In genomic region chr10:89595935-89596334, GRCm38 (mm10) we compare ENCODE assay signal across 22 mouse cellular contexts. TPM values are rescaled to one million over a fixed set of nuclear protein-coding genes. Genes with fewer than 3 reads are reported as not detected.
"Had no signal": no experiment of that assay in that cellular context is flagged by ENCODE, and none has a peak within 500 bp of the region (broad histone marks: within the 10 kb centered on the region; RNA-seq: fewer than 3 reads in every experiment).

No protein-coding gene starts in this region.

- DNase-seq: lung, adult 18-20 months; lung, postnatal 14 days; lung, postnatal 36 days; right cerebral cortex, adult 18-20 months; right cerebral cortex, postnatal 25 days; right cerebral cortex, postnatal 4 days; thymus, adult 2 months; thymus, postnatal 25 days; thymus, postnatal 4 days had no signal

- H3K9ac ChIP-seq: lung, embryonic 15.5 days; midbrain, embryonic 13.5 days; midbrain, embryonic 15.5 days; neural tube, embryonic 12.5 days; stomach, embryonic 15.5 days had no signal

- H3K4me1 ChIP-seq: lung, embryonic 15.5 days; neural tube, embryonic 12.5 days; stomach, embryonic 15.5 days had no signal

- H3K36me3 ChIP-seq: lung, embryonic 15.5 days; midbrain, embryonic 13.5 days; midbrain, embryonic 15.5 days; neural tube, embryonic 12.5 days; stomach, embryonic 15.5 days had no signal

- H3K9me3 ChIP-seq: lung, embryonic 15.5 days; megakaryocyte, embryonic 14.5 days; midbrain, embryonic 13.5 days; midbrain, embryonic 15.5 days; neural tube, embryonic 12.5 days; stomach, embryonic 15.5 days had no signal

- H3K27ac ChIP-seq: lung, embryonic 15.5 days; macrophage; midbrain, embryonic 13.5 days; midbrain, embryonic 15.5 days; neural tube, embryonic 12.5 days; stomach, embryonic 15.5 days; stomach, postnatal 0 days had no signal

- ATAC-seq: lung, postnatal 0 days; midbrain, embryonic 13.5 days; midbrain, embryonic 15.5 days had no signal

- H3K4me3 ChIP-seq: lung, embryonic 15.5 days; megakaryocyte, embryonic 14.5 days; midbrain, embryonic 13.5 days; midbrain, embryonic 15.5 days; neural tube, embryonic 12.5 days; stomach, embryonic 15.5 days had no signal

- H3K27me3 ChIP-seq: lung, embryonic 15.5 days; megakaryocyte, embryonic 14.5 days; midbrain, embryonic 13.5 days; midbrain, embryonic 15.5 days; neural tube, embryonic 12.5 days; stomach, embryonic 15.5 days had no signal

- H3K4me2 ChIP-seq: lung, embryonic 15.5 days; midbrain, embryonic 11.5 days; midbrain, embryonic 13.5 days; midbrain, embryonic 15.5 days; neural tube, embryonic 12.5 days; stomach, embryonic 15.5 days had no signal

RNA-seq across cellular contexts. Expression of gene Slc17a8, which starts 25.1 kb away (rescaled TPM):
- total RNA-seq: megakaryocyte progenitor cell, adult 5-6 weeks; monocyte, adult 5-6 weeks had no signal
- polyA plus RNA-seq: lung, embryonic 15.5 days; lung, postnatal 0 days; spleen, adult 2 months; stomach, embryonic 15.5 days; stomach, postnatal 0 days had no signal
